Mouse (Mus musculus) NIH3T3 (cell line): Measurements from ENCODE around the gene Slc16a4.
"Not testable (repeated sequence)": the region's sequence is repeated elsewhere in the genome, so short reads cannot be mapped to it uniquely, and the experiment has no call there.

Source experiments
- DNase-seq: peaks from one replicate; pipeline ENCODE4 v3.0.0-alpha.2; 2012; ENCODE audit warnings: low read depth

The Slc16a4 gene

DNA sequence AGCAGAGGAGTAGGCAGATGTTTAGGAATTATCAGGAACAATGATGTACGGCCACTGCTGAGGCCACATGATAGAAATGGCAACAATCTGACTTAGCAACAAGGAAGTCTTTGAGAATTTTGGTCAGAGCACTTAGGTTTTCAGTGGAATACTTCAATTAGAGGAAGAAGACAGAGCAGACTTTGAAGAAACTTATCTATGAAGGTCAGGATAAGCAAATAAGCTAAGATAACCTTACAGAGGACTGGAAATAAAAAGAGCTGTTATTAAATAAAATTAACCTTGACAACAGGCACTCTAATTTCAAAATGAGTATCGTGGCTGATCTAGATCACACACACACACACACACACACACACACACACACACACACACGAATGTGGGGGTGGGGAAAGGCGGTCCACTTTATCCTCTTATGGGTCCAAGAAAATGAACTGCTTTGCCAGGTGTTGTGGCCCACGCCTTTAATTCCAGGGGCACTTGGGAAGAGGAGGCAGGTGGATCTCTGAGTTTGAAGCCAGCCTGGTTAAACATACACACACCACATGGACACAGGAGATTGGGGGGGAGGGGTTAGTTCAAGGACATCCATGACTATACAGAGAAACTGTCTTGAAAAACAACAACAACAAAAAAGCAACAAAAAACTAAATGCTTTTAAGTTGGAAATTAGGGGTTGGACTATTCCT lies 4.8 kb downstream of the Slc16a4 start:
- no peak for DNase-seq

- not testable (repeated sequence) for DNase-seq
These were observed 5.9 kb downstream of the Slc16a4 start for GRCm38 (mm10) chr3:107296917-107297316.

GRCm38 (mm10) chr3:107317338-107317737 lies 26.3 kb downstream of the Slc16a4 start:
- DNase-seq = no peak

- no peak for DNase-seq
These were observed 30.1 kb downstream of the Slc16a4 start for GRCm38 (mm10) chr3:107321141-107321540.

DNA sequence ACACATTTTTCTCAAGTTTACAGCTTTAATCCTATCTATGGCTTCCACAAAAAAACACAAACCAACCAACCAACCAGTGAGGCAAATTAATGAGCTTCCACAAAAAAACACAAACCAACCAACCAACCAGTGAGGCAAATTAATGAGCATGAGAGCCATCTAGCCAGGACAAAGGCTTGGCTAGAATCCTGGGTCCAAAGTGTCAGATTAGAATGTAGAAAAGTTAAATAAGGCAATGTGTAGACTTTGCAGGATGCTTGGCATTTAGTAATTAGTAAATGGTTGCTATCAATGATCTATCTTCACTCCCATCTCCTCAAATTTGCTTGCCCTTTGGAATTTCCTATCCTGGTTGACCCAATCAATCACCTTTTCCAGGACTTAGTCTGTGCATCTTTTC lies 30.7 kb downstream of the Slc16a4 start:
- DNase-seq = no peak

- no peak for DNase-seq
These were observed 35.4 kb downstream of the Slc16a4 start for GRCm38 (mm10) chr3:107326442-107326841.

GRCm38 (mm10) chr3:107330503-107331424 lies 39.7 kb downstream of the Slc16a4 start:
- no peak for DNase-seq

DNA sequence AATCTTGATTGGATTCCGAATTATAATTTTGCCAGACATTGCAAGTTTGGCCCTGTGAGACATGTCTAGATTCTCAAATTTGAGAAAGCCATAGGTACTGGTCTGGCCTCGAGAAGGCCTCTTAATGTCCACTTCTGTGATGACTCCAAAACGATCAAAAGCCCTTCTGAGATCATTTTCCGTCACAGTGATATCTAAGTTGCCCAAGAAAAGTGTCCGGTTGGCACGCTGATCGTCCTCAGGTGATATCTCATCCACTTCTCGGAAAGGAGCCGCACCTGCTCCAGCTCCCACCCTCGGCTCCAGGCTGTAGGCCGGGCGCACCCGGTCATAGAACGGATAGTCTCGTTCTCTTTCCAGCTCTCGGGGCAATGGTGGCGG lies 40.7 kb downstream of the Slc16a4 start:
- no peak for DNase-seq

- peak; percentile 64 for DNase-seq
These were observed 41.3 kb downstream of the Slc16a4 start for GRCm38 (mm10) chr3:107332127-107332959.

DNA sequence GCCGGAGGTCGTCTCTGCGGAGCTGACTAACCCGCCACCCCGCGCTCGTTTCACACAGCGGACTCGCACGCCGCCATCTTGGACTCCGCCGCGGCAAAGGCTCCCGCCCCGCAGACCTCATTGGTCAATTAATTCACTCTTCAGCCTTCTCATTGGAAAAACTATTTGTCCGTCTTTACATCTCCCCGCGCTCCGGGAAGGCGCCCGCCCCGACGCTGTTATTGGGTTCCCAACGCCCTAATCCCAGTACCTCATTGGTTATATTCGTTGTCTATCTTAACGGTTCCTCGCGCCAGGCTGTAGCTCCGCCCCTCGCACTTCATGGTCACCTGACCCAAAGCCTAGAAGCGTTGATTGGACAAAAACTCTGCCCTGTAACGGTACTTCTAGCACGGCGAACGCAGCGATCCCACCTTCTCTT lies 41.9 kb downstream of the Slc16a4 start:
- peak; percentile 99 for DNase-seq

- DNase-seq = peak; percentile 99
These were observed 42.6 kb downstream of the Slc16a4 start, which contains the start of gene Rbm15 for GRCm38 (mm10) chr3:107333381-107334201. TSS of gene Rbm15 (minus strand) at chr3:107333673.

GRCm38 (mm10) chr3:107334202-107334934 lies 43.3 kb downstream of the Slc16a4 start:
- DNase-seq = no peak

DNA sequence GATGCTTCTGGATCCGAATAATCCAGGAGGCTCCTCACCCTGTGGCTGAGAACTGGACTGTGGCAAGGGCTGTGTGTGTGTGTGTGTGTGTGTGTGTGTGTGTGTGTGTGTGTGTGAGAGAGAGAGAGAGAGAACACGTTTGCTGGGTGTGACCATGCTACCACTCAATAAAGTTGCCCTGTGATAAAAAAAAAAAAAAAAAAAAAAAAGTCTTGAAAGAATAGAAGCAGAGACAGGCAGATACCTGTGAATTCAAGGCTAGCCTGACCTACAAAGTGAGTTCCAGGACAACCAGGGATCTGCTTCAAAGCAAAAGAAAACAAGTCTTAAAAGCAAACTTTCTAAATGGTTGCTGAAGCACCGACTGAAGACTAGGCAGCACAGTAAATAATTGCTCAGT lies 52.9 kb downstream of the Slc16a4 start:
- DNase-seq = no peak

GRCm38 (mm10) chr3:107345033-107345725 lies 54.1 kb downstream of the Slc16a4 start:
- DNase-seq = no peak

GRCm38 (mm10) chr3:107349006-107349405 lies 58.0 kb downstream of the Slc16a4 start:
- no peak for DNase-seq

- no peak for DNase-seq
These were observed 60.7 kb downstream of the Slc16a4 start for GRCm38 (mm10) chr3:107351706-107352105.

- DNase-seq = no peak
These were observed 64.7 kb downstream of the Slc16a4 start for GRCm38 (mm10) chr3:107355618-107356260.

- peak; percentile 86 for DNase-seq
These were observed 66.0 kb downstream of the Slc16a4 start for GRCm38 (mm10) chr3:107356964-107357441.

GRCm38 (mm10) chr3:107357700-107358234 lies 66.7 kb downstream of the Slc16a4 start:
- no peak for DNase-seq
